Mouse (Mus musculus) right cerebral cortex, postnatal 36 days (tissue): ENCODE results near the gene Gatad2a.
A peak's percentile ranks its signal among the peaks of the same experiment; 100 is the strongest.

Experiments
- DNase-seq, 2 experiments: peaks; one replicate each; pipeline ENCODE4 v3.0.0; 2022; ENCODE audit warnings: low spot score in 2 of 2, mixed read lengths in 1 of 2

The Gatad2a gene

DNA sequence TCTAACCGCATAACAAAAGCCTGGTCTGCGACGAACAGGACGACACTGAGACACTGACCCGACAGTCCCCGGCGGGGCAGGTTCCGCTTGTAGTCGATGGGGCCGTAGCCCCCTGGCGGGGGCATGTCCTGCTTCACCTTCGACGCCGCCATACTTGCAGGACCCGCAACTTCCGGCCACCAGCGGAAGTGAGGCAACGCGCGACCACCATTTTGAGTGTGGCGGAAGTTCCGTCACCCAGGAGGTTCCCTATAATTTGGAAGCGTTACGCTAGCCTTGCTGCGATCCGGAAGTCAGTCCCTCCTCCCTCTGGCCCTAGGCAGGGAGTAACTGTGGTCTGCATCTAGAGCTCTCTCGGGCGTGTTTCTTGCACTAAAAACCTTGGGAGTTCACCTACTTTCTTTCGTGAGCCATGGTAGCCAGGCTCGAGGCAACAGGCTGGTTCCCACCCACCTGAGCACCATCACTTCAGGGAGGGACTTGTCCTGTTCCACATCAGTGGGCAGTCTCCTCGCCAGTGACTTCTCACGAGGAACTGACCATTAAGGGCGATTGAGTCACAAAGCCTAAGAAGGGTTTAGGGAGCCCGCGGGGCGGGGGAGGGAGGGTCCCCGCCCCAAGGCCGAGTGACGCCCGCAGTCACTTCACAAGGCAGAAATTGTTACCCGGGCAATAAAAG, 94.6 kb downstream of the Gatad2a start:
- DNase-seq = peak; percentile 93 to 95

DNA sequence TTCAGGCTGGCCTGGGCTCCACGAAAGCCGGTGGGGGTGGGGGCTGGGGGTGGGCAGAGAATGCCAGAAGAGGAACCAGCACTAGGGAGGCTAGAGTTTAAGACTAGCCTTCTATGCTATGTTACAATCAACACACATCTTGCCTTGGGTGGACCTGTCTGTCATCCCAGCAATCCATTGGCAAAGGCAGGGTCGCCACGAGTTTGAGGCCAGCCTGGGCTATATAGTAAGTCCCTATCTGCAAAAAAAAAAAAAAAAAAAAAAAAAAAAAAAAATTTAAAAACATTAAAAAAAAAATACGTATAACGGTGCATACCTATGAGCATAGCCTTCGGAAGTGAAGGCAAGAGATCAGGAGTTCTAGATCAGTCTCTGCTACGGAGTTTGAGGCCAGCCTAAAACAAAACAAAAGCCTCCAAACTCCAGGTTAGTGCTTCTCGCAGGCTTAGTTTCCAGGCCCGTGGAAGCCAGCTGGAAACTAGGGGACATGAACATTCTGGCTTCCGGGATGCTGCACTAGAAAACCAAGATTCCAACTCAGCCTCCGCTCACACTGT, 95.2 kb downstream of the Gatad2a start:
- no peak for DNase-seq

DNA sequence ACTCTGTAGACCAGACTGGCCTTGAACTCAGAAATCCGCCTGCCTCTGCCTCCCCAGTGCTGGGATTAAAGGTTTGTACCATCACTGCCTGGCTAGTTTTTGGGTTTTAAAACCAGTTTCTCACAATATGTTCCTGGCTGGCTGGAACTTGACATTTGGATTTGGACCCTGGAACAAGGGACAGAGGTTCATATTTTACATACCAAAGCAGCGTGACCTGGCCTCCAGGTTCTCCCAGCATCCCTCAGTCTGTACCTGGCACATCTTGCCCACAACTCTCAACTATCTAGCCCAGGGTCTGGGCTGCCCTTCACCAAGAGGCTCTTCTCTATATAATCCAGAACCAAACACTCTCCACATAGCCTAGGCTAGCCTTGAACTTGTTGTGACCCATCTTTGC, 96.3 kb downstream of the Gatad2a start:
- DNase-seq = no peak

DNA sequence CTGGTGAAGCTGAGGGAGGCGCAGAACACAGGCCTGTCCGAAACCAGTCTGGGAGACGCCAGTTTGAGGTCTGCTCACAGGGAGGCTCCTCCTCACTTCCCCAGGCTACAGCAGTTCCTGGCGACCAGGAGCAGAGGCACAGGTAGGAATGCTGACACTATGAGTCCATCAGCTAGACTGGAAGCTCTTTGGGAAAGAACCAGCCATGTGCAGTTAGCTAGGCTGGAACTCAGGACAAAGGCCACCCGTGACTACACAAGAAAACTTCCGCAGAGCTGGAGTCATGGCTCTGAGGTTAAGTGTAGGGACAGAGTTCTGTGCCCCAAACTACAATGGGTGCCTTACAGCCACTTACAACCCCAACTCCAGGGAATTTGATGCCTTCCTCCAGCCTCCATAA, 98.3 kb downstream of the Gatad2a start:
- no peak for DNase-seq

DNA sequence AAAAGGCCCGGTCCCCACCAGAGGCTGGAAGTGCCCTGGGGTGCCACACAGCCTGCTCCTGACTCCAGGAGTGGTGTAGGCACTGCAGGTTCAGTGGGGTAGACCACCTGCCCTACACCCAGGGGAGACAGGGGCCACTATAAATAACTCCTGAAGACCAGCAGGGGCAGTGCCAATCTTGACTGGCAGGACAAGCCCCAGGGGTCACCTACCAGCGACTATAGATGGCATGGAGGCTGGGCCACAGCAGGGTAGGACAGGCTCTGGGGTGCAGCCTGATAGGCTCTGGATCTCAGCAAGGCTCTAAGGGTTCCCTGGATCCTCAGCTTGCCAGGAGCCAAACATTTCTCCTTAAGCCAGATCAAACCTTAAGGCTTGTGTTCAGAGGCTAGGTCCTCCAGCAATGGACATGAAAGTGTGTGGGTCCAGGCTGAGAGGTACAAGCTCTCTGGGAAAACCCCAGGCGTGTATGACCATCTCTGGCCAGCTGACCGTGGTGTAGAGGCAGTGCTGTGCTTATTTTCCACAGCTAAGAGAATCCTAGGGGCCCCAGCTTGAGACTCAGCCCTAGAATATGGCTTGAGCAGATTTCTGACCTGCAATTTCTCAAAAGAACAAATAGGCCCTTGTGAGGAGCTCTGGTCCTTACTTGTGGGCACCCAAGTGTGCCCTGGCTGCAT, 100.3 kb downstream of the Gatad2a start:
- DNase-seq = no peak

DNA sequence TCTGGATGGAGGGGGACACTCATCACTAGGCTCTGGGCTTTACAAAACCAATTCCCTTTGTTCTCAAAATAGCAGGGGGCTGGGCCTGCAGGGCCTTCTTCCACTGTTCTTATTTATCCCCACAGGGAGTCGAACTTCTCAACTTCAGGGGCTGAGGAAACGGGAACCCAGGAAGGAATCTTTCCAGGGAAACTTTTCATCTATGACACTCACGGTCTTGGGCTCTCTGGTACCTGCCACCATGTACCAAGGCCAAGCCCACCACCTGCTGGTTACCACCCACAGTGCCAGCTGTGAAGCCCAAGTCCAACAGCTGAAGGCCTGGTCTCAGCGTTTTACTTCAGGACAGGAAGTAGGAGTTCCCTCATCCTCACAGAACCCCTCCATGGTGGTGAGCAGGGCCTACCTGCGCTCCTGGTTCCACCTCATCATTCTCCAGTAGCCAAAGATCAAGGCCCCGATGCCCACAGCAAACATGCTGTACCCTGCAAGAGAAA, 101.3 kb downstream of the Gatad2a start:
- no peak for DNase-seq

DNA sequence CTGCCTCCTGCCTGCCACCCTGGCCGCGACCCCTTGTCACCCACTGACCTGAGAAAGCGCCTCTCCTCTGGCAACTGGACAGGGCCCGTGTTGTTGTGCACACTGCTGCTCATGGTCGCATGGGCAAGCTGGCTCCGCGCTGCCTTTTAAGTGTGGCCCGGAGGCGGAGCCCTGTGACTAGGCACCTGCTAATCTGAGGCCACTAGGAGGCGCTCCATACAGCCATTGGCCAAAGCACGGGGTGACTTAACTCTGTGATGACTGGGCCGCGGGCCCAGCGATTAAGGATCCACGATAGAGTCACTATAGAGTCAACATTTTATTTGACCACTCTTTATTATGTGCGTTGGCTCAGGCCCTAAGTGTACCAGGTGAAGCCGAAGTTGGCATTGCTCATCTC, 102.3 kb downstream of the Gatad2a start:
- peak in 1 of 2 experiments; percentile 49 for DNase-seq

DNA sequence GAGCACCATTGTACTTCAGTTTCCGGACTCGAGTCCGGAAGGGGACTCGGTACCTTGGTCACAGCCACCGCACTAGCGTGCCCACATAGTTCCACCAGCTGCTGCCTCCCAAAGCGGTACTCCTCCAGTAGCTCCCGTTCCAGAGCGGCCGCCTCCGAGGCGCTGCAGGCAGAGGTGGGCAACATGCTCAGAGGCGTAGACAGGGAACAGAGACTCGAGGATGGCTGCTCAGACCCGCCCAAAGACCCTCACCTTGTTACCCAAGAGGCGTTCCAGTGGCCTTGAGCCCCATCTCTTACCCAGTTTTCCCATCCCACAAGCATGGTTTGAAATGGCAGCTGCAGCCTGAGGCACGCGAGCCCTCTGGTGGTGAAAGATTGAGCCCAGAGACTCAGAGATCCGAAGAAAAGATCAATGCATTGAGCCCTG, 105.4 kb downstream of the Gatad2a start:
- DNase-seq = peak; percentile 64 to 69

DNA sequence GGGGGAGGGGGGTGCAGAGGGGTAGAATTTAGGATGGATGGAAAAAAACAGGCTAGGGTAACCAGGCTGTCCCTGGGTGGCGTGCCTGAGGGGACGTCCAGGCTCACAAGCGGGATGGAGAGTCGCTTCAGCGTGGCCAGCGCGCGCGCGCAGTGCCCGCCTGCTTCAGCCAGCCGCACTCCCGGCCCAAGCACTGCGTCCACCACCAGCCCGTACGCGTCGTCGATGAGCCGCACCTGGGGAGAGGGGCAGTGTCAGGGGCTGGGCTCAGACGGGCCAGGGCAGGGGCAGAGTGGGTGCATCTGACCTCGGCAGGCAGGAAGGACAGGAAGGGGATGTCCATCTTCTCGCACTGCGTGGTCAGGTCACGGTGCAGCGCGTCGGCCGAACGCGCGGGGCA, 107.3 kb downstream of the Gatad2a start:
- DNase-seq = no peak

DNA sequence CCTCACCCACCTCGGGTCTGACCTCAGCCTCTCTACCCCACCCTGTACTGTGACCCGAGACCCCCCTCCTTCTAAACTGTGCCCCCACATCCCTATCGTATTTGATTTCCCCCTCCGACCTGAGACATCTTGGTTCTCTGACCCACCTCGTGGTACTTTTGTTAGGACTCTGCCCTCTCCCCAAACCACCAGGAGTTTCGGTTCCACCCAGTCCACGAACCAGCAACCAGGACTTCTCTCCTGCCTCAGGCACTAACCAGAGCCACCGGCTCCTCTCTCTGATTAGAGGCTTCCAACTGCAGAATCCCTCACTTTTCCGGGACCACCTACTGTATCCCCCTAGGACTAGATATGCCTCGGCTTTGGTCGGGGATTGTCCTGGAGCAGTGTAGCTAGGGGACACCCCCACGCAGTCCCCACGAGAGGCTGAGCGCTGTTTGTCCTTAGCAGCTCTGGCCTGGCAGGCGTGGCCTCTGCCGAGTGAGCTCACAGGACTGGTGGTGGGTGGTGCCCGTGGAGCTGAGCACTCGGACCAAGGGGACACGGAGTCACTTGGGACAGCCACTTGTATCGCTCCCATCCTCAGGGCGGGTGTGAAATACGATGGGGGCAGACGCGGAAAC, 107.8 kb downstream of the Gatad2a start:
- DNase-seq = no peak

DNA sequence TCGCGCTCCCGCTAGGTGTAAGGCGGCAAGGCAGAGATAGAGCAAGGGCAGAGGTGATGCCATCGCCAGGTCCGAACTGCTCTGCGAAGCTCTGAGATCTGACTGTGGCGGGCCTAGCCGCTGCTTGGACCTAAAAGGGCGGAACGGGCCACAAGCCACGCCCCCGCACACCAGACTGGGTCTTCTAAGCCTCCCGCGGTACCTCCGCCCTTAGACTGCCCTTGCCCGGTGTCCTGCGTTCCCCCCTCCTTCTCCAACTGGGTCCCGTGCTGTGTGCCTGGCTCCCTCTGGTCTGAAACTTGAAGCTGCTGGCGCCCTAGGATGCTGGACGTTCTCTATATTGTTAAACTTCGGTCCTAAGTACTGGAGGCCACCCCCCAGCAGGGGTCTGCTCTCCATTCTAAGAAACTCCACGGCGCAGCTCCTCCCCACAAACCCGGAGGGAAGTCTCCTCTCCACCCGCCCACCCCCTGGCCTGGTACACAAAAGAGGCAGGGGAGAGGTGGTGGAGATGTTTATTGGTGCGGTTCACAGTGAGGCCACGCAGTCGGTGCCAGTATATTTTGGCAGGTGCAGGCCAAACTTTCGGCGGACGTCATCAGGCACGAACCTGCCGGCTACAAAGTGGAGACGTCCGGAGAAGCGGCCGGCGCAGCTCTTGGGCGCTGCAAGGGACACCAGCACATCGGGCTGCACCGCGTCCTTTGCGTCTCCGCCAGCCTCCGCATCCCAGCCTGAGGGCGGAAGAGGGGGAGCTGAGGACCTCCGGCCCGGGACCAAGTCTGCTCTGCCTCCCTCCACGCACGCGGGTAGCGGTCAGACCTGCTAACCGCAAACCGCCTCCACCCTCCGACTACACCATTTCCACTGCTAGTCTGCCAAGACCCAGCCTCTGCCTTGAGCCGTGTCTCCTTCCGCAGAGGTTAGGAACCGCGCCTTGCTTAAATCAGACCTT, 108.6 kb downstream of the Gatad2a start, which contains the start of gene Cilp2:
Gene Cilp2, minus strand, starts transcription at position 399 of the 955 bp plus-strand sequence.
- DNase-seq = no peak

DNA sequence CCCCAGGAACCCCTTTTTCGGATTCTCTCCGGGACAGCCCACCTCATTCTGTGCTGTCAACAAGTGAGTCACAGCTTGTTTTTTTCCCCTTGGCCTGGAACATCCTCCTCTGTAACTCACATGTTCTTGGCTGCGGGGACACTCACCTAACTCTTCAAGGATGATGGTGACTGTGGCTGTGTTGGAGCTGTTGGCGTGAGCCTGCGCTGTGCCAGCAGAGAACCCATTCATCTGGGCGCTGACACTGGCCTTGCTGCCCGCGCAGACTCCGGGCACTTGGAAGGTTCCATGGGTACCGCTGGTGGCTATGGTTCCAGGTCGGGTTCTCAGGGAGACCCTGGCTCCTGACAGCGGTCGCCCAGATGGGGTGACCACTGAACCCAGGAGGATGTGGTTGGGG, 112.0 kb downstream of the Gatad2a start:
- DNase-seq = no peak

DNA sequence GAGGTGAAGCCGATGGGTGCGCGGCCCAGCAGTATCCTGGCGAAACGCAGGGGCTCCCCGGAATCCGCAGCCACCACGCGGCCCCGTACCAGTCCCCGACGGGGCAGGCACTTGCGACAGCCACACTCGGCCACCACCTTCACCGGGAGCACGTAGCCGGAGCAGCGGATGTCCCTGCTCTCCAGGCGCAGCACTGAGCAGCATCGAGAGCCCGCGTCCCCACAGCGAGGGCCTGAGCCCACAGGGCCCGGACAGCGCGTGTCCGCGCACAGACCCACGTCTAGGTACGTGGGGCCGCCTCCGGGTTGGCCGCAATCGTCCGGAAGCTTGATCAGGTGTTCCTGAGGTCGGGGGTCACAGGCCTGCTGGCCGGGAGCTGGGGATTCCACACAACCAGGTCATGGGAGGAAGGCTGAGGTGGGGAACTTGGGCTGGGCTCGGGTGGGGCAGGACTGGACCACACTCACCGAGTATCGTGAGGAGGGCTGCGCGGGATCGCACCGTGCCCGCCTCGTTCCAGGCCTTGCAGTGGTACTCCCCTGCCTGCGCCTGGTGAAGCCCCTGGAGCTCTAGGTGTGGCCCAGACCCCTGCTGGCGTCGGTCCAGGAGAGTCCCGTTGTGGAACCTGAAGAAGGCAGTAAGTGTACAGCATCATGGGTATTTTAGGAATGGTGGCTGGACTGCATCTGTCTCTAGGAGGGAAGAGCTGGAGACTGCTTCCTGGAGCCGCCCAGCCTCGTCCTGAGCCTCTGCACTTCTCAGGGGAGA, 113.2 kb downstream of the Gatad2a start:
- no peak for DNase-seq

DNA sequence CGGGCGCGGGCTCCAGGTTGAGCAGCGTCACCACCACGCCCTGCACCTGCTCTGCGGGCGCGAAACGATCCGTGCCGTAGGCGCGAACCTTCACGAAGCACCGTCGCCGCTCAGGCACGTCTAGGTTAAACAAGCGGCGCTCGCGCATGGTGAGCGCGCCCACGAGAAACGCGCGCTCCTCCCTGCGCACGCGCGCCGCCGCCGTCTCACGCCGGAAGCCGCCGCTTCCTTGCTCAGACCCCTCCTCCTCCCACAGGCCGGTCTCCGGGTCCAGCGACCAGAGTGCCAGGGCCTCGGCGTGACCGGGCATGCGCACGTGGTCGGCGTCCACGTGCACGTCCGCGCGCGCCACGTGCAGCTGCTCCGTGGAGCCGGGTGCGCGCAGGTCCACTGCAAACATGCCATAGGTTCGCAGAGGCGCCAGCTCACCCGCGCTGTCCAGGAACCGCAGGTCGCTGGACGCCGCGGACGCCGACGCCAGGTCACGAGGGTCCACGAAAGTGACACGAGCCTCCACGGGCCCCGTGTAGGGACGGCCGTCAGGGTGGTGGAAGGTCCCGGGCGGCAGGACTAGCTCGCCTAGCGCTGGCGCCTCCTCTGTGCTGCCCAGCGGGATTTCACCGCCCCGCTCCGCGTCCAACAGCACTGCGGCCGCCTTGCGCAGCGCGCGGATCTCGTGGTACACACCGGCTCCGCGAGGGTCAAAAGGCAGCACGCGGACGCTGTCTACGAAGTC, 114.0 kb downstream of the Gatad2a start:
- peak in 1 of 2 experiments; percentile 45 for DNase-seq

DNA sequence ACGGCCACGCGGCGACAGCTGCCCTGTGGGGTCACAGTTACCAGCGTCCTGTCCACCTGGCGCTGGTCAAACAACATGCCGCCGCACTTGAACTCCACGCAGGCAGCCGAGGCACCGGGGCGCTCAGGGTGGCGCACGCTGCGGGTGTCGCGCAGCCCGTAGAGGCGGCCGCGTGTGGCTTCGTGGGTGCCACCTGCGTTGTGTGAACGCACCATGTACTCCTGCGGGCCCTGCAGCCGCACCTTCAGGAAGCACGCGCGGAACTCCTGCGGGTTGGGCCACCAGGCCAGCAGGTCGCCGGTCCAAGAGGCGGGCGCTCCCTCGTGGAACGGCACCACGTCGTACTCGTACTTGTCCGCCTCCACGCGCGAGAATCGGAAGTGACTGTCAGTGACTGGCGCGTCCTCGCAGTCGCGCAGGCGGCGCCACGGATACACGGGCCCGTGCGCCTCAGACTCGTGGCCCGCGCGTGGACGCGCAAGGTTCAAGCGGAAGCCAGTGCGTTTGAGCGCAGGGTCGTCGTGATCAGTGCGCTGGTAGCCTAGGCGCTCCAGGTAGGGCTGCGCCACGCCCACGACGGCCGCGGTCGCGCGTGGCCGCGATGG, 114.8 kb downstream of the Gatad2a start:
- no peak for DNase-seq

DNA sequence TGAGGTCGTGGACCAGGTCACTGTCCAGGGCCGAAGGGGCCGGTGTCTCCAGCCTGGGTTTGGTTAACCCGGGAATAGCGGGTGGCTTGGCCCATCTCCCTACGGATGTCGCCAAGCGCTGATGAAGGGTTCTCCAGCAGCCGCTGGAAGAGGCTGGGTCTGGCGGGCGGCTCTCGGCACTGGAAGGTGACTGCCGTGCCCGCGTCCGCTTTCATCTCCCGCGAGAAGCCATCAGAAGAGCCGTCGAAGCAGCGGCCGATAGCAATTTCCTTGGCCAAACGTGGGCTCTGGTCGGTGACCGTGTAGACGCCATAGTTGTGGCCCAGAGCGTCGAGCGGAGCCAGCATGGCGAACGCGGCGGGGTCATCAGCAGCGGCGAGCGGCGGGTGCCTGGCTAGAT, 115.3 kb downstream of the Gatad2a start:
- no peak for DNase-seq

DNA sequence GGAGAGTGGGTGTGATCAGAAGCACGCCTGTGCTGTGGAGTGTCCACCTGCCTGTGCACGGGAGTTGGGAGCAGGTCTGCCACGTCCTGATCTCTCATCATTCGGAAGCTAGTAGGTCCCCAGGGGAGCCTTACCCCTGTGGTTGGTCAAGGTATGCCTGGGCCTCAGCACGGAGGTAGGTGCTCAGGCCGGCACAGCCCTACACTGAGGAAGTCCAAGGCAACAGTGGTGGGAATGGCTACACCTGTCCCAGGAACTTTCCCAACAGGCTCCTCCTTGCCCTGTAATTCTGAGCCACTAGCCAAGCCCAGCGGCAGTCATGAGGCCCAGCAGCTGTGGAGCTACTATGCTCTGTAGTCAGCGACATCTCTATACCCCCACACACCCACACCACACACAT, 116.5 kb downstream of the Gatad2a start:
- DNase-seq = no peak

DNA sequence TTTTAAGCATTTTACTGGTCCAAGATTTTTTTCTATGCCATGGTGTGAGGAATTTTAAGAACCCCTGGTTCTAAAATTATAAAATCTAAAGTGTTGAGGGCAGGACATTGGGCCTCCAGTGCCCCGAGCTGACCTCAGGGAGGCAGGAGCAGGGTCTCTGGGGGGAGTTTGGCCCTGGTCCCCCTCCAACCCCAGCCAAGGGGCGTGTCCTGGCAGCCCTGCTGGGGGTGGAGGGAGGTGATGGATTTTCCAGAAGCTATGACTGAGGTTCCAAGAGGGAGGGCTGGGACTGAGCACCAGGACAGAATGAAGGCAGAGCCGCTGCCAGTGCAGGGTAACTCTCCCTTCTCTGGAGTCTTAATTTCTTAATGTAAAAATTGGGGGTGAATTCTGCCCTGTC, 118.2 kb downstream of the Gatad2a start:
- no peak for DNase-seq

DNA sequence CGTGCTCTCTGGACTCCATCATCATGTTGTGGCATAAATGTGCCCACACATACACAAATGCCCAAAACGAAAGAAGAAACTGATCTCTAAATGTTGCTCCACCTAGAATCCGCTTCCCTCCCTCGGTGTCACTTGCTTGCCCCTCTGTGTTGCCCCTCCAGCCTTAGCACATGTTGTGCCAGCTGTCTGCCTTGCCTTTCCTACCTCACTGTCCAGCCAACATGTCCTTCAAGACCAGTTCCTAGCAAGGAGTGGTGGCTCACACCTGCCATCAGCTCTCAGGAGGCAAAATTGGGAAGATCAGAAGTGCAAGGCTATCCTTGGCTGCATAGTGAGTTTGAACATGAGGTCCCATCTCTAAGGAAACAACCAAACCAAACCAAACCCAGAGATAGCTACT, 118.8 kb downstream of the Gatad2a start:
- no peak for DNase-seq
